Mouse (Mus musculus) heart, postnatal 36 days (tissue): Measurements from ENCODE around the gene Srpk2. TPM values are rescaled to one million over a fixed set of nuclear protein-coding genes. Genes with fewer than 3 reads are reported as not detected.
A peak's percentile ranks its signal among the peaks of the same experiment; 100 is the strongest.
"Not testable (repeated sequence)": the region's sequence is repeated elsewhere in the genome, so short reads cannot be mapped to it uniquely, and the experiment has no call there.

Experiments used
- DNase-seq, 2 experiments: peaks; one replicate each; pipeline ENCODE4 v3.0.0; 2021 to 2022
- intact Hi-C: fragments of 180-260 bp; cut with DNase I; formaldehyde crosslinking; loops from one replicate; pipeline ENCODE4 v1.15.1; 2025
- total RNA-seq, 2 experiments: library from RNA; stranded (reverse); gene quantifications; 2 replicates each; pipeline ENCODE4 v1.2.3; 2021

Gene Srpk2
- total RNA-seq, 2 experiments from 2014 or later: 35.9 to 36.5 TPM

GRCm38 (mm10) chr5:23617104-23617415 lies 67.4 kb downstream of the Srpk2 start:
- intact Hi-C loops: loop anchor here (5.0 to 10.0 kb wide), 4 partner anchors 55 to 200 kb away; partner anchors contain the start of gene Kmt2e
- DNase-seq: peak in 1 of 2 experiments; percentile 68

- DNase-seq: peak; percentile 38 to 61
- intact Hi-C loops: loop anchor here (5.0 to 10.0 kb wide), 4 partner anchors 56 to 199 kb away; partner anchors contain the start of gene Kmt2e
Observed at GRCm38 (mm10) chr5:23616270-23617103, 67.9 kb downstream of the Srpk2 start.

GRCm38 (mm10) chr5:23615586-23616269 lies 68.7 kb downstream of the Srpk2 start:
- intact Hi-C loops: loop anchor here (5.0 to 10.0 kb wide), 4 partner anchors 57 to 198 kb away; partner anchors contain the start of gene Kmt2e
- DNase-seq: no peak

GRCm38 (mm10) chr5:23612856-23613255 lies 71.6 kb downstream of the Srpk2 start:
- intact Hi-C loops: loop anchor here (10.0 kb wide), 1 partner anchor 88 kb away; no protein-coding TSS in a partner anchor
- peak in 1 of 2 experiments; percentile 11 for DNase-seq

- intact Hi-C loops: no loop called here
- DNase-seq: no peak
Observed at GRCm38 (mm10) chr5:23604036-23604705, 80.2 kb downstream of the Srpk2 start.

GRCm38 (mm10) chr5:23599750-23600537 lies 84.5 kb downstream of the Srpk2 start:
- no peak for DNase-seq
- intact Hi-C loops: no loop called here

GRCm38 (mm10) chr5:23599171-23599570 lies 85.2 kb downstream of the Srpk2 start:
- peak in 1 of 2 experiments; percentile 12 for DNase-seq
- intact Hi-C loops: no loop called here

GRCm38 (mm10) chr5:23598491-23598890 lies 85.9 kb downstream of the Srpk2 start:
- DNase-seq: peak; percentile 62
- intact Hi-C loops: no loop called here

GRCm38 (mm10) chr5:23597999-23598398 lies 86.4 kb downstream of the Srpk2 start:
- DNase-seq: no peak
- intact Hi-C loops: no loop called here

- DNase-seq: no peak
- intact Hi-C loops: no loop called here
Observed at GRCm38 (mm10) chr5:23597260-23597864, 87.1 kb downstream of the Srpk2 start.

- intact Hi-C loops: no loop called here
- DNase-seq: no peak
Observed at GRCm38 (mm10) chr5:23596326-23596965, 88.0 kb downstream of the Srpk2 start.

GRCm38 (mm10) chr5:23590298-23590697 lies 94.1 kb downstream of the Srpk2 start:
- DNase-seq, intact Hi-C loops: not testable (repeated sequence)

GRCm38 (mm10) chr5:23587614-23588013 lies 96.8 kb downstream of the Srpk2 start:
- no peak for DNase-seq
- intact Hi-C loops: no loop called here

- DNase-seq: no peak
- intact Hi-C loops: no loop called here
Observed at GRCm38 (mm10) chr5:23586531-23587453, 97.6 kb downstream of the Srpk2 start.

- intact Hi-C loops: no loop called here
- DNase-seq: no peak
Observed at GRCm38 (mm10) chr5:23581484-23582060, 102.8 kb downstream of the Srpk2 start.

- intact Hi-C loops: no loop called here
- no peak for DNase-seq
Observed at GRCm38 (mm10) chr5:23579120-23579880, 105.1 kb downstream of the Srpk2 start.

GRCm38 (mm10) chr5:23578322-23578957 lies 106.0 kb downstream of the Srpk2 start:
- no peak for DNase-seq
- intact Hi-C loops: no loop called here
